Mouse (Mus musculus) lung, adult 2 months (tissue): ENCODE measurements around the gene Vdr.

Experiments used
- CTCF ChIP-seq: fragments of 200-500 bp; IDR thresholded peaks from 2 replicates; pipeline ENCODE4 v1.5.1; 2011; ENCODE audit warnings: mild to moderate bottlenecking, low read length, control low read depth; ENCODE audit not compliant: insufficient read depth
- POLR2A ChIP-seq: fragments of 200-500 bp; IDR thresholded peaks from 2 replicates; pipeline ENCODE4 v1.6.1; 2011; ENCODE audit warnings: low read depth, mild to moderate bottlenecking, control low read depth, low read length, borderline replicate concordance; ENCODE audit errors: extremely low read depth

DNA sequence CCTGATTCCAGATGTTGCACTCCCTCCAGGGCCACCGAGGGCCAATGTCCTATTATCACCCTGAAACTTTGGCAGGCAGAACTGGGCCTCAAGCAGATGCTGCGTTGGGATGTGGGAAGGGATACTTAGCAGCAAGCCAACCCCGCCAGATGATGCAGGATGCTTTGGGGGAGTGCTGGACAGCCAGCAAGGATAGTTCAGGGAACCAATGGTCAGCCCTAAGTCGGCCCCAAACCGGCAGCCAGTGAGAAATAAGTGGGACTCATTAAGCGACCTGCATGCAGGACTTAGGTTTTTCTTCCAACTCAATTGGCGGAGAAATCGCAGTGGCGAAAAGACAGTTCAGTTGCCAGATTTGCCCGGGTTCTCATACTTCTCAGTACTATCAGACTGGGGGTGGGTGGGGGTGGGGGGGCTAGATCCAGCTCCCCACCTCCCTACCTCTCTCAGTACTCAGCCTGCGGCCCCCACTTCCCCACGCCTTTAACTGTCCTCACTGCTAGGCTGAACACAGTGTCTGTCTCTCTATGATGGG is 80.1 kb downstream of the Vdr start:
- TF ChIP-seq CTCF (no peak), POLR2A (no peak)
